Mouse (Mus musculus) heart, embryonic 11.5 days (tissue): ENCODE measurements at regions not wholly inside any gene's neighbourhood (a gene's known extent, or its start where the extent isn't known, plus 50 kb on each side); places are given as distances from the start of the nearest gene placed in this dataset.

Source experiments
- ATAC-seq: fragments of 200-750 bp; cut with Nextera tagmentation; replicated peaks from 2 replicates; pipeline ENCODE4 v1.8.0; 2017; ENCODE audit warnings: moderate library complexity; ENCODE audit not compliant: insufficient number of reproducible peaks, low FRiP score, low TSS enrichment
- H3K27ac ChIP-seq: fragments of 300-500 bp; sonication (generic); 2 replicates; pipeline ENCODE4 v1.5.1; 2014; ENCODE audit warnings: mild to moderate bottlenecking, low read depth, low read length
- H3K27me3 ChIP-seq: fragments of 300-500 bp; sonication (generic); 2 replicates; pipeline ENCODE4 v1.6.1; 2014; ENCODE audit warnings: mild to moderate bottlenecking, low read length, mixed read lengths; ENCODE audit not compliant: control insufficient read depth, insufficient read depth
- H3K36me3 ChIP-seq: fragments of 300-500 bp; sonication (generic); 2 replicates; pipeline ENCODE4 v1.6.1; 2014; ENCODE audit warnings: mild to moderate bottlenecking, low read length, moderate library complexity, mixed read lengths; ENCODE audit not compliant: control insufficient read depth, insufficient read depth
- H3K4me1 ChIP-seq: fragments of 300-500 bp; sonication (generic); 2 replicates; pipeline ENCODE4 v1.6.1; 2014; ENCODE audit warnings: low read length; ENCODE audit not compliant: control insufficient read depth, insufficient read depth
- H3K4me2 ChIP-seq: fragments of 300-500 bp; sonication (generic); 2 replicates; pipeline ENCODE4 v1.6.1; 2014; ENCODE audit warnings: mild to moderate bottlenecking, moderate library complexity
- H3K4me3 ChIP-seq: fragments of 300-500 bp; sonication (generic); 2 replicates; pipeline ENCODE4 v1.5.1; 2014; ENCODE audit warnings: low read depth, low read length
- H3K9ac ChIP-seq: fragments of 300-500 bp; sonication (generic); 2 replicates; pipeline ENCODE4 v1.6.1; 2014; ENCODE audit warnings: mild to moderate bottlenecking, low read depth, low read length, moderate library complexity
- H3K9me3 ChIP-seq: fragments of 300-500 bp; sonication (generic); replicated peaks from 2 replicates; pipeline ENCODE4 v1.6.1; 2016; ENCODE audit warnings: low read length; ENCODE audit not compliant: control insufficient read depth
- WGBS: fragments of 180-500 bp; shearing (Covaris S2); extraction: QIAGEN DNeasy Blood & Tissue Kit; methylation state at CpG from one replicate; pipeline ENCODE4 v1.1.7; 2014; ENCODE audit not compliant: insufficient replicate concordance; 5-methylcytosine and 5-hydroxymethylcytosine counted together

GRCm38 (mm10) chr8:92161002-92161401, 196.4 kb upstream of the Irx5 start:
- no peak overlapping the region for H3K4me3 ChIP-seq
- no peaks in the 10 kb centered on the region for H3K36me3 ChIP-seq
- H3K4me1 ChIP-seq = no peaks in the 10 kb centered on the region
- no peak overlapping the region for H3K27ac ChIP-seq
- WGBS = 74% methylated on average over 2 of the region's 2 CpGs
- H3K9me3 ChIP-seq = no peaks in the 10 kb centered on the region
- no peak overlapping the region for H3K4me2 ChIP-seq
- no peak for ATAC-seq
- no peak overlapping the region for H3K9ac ChIP-seq
- peaks cover 6% of the 10 kb centered on the region; the same call in 1 of the 2 replicates for H3K27me3 ChIP-seq

- H3K4me1 ChIP-seq = no peaks in the 10 kb centered on the region
- no peak overlapping the region for H3K9ac ChIP-seq
- no peak overlapping the region for H3K27ac ChIP-seq
- peaks cover 9% of the 10 kb centered on the region; the same call in 1 of the 2 replicates for H3K27me3 ChIP-seq
- no peaks in the 10 kb centered on the region for H3K9me3 ChIP-seq
- peak overlapping the region; percentile 27 for H3K4me2 ChIP-seq
- H3K4me3 ChIP-seq = no peak overlapping the region
- no peak for ATAC-seq
- 15% methylated on average over 10 of the region's 10 CpGs for WGBS
- H3K36me3 ChIP-seq = no peaks in the 10 kb centered on the region
Measured at GRCm38 (mm10) chr8:92158219-92158618, 199.2 kb upstream of the Irx5 start.

GRCm38 (mm10) chr8:92152478-92152877, 204.9 kb upstream of the Irx5 start:
- no peak for ATAC-seq

GRCm38 (mm10) chr8:92147672-92148071, 209.8 kb upstream of the Irx5 start:
- ATAC-seq = no peak
- Histone ChIP-seq H3K4me3 (no peak overlapping the region), H3K4me1 (no peaks in the 10 kb centered on the region), H3K27ac (no peak overlapping the region), H3K27me3 (no peaks in the 10 kb centered on the region), H3K36me3 (no peaks in the 10 kb centered on the region), H3K9me3 (no peaks in the 10 kb centered on the region), H3K4me2 (no peak overlapping the region), H3K9ac (no peak overlapping the region)
- 87% methylated on average over 3 of the region's 3 CpGs for WGBS

More at GRCm38 (mm10) chr8:92152478-92152877, 204.9 kb upstream of the Irx5 start:
- no peak overlapping the region for H3K4me2 ChIP-seq
- H3K9me3 ChIP-seq = no peaks in the 10 kb centered on the region
- WGBS = 72% methylated on average over 5 of the region's 5 CpGs
- H3K4me1 ChIP-seq = no peaks in the 10 kb centered on the region
- H3K27me3 ChIP-seq = peaks cover 6% of the 10 kb centered on the region; the same call in 1 of the 2 replicates
- no peak overlapping the region for H3K9ac ChIP-seq
- no peak overlapping the region for H3K4me3 ChIP-seq
- no peaks in the 10 kb centered on the region for H3K36me3 ChIP-seq
- H3K27ac ChIP-seq = no peak overlapping the region

- 26% methylated on average over 17 of the region's 17 CpGs for WGBS
- Histone ChIP-seq H3K4me2 (peak overlapping the region; percentile 2; the same call in 1 of the 2 replicates), H3K27ac (peak overlapping the region; percentile 31; the same call in 1 of the 2 replicates), H3K4me1 (peaks cover 9% of the 10 kb centered on the region), H3K36me3 (no peaks in the 10 kb centered on the region), H3K4me3 (no peak overlapping the region), H3K9me3 (no peaks in the 10 kb centered on the region), H3K9ac (no peak overlapping the region), H3K27me3 (no peaks in the 10 kb centered on the region)
- ATAC-seq = no peak
Measured at GRCm38 (mm10) chr8:92137091-92137882, 220.1 kb upstream of the Irx5 start.

GRCm38 (mm10) chr8:92136413-92136812, 221.0 kb upstream of the Irx5 start:
- WGBS = 26% methylated on average over 13 of the region's 13 CpGs
- H3K36me3 ChIP-seq = no peaks in the 10 kb centered on the region
- no peaks in the 10 kb centered on the region for H3K9me3 ChIP-seq
- H3K4me3 ChIP-seq = no peak overlapping the region
- peaks cover 9% of the 10 kb centered on the region for H3K4me1 ChIP-seq
- no peak overlapping the region for H3K4me2 ChIP-seq
- ATAC-seq = no peak
- no peak overlapping the region for H3K9ac ChIP-seq
- no peaks in the 10 kb centered on the region for H3K27me3 ChIP-seq
- H3K27ac ChIP-seq = no peak overlapping the region

- H3K36me3 ChIP-seq = no peaks in the 10 kb centered on the region
- H3K4me3 ChIP-seq = no peak overlapping the region
- ATAC-seq = no peak
- H3K4me1 ChIP-seq = peaks cover 9% of the 10 kb centered on the region
- no peaks in the 10 kb centered on the region for H3K9me3 ChIP-seq
- H3K27ac ChIP-seq = no peak overlapping the region
- H3K27me3 ChIP-seq = no peaks in the 10 kb centered on the region
- no peak overlapping the region for H3K4me2 ChIP-seq
- H3K9ac ChIP-seq = no peak overlapping the region
- WGBS = 16% methylated on average over 5 of the region's 5 CpGs
Measured at GRCm38 (mm10) chr8:92134434-92134833, 223.0 kb upstream of the Irx5 start.

- H3K27ac ChIP-seq = no peak overlapping the region
- no peaks in the 10 kb centered on the region for H3K27me3 ChIP-seq
- no peak for ATAC-seq
- H3K4me1 ChIP-seq = peaks cover 9% of the 10 kb centered on the region
- 18% methylated on average over 24 of the region's 24 CpGs for WGBS
- H3K4me3 ChIP-seq = no peak overlapping the region
- H3K9ac ChIP-seq = peak overlapping the region; percentile 34; the same call in 1 of the 2 replicates
- H3K9me3 ChIP-seq = no peaks in the 10 kb centered on the region
- no peaks in the 10 kb centered on the region for H3K36me3 ChIP-seq
- H3K4me2 ChIP-seq = peak overlapping the region; percentile 15; the same call in 1 of the 2 replicates
Measured at GRCm38 (mm10) chr8:92133484-92134406, 223.7 kb upstream of the Irx5 start.
